Mouse (Mus musculus): ENCODE data around the gene 4930480E11Rik. TPM values are rescaled to one million over a fixed set of nuclear protein-coding genes. Genes with fewer than 3 reads are reported as not detected.
"Not testable (repeated sequence)": the region's sequence is repeated elsewhere in the genome, so short reads cannot be mapped to it uniquely, and the experiment has no call there.

The 4930480E11Rik gene
- not detected for polyA plus RNA-seq (2017; shearing (Covaris generic))

DNA sequence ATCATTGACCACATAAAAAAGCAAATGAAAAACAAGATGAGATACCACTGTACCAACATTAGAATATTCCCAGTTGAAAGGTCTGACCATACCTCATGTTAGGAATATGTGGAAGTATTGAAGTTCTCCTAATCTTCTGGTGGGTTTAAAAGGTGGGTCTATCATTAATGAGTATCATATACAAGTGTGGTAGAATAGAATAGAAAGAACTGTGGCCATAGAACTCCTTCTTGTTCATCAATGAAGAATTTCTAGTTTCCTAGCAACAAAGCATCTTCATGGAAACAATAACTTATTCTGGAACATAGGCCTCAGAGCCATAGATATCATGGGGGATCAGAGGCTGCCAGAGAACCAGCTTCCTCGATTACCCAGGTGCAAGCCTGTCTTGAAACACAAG is at the start of gene 4930480E11Rik:
TSS of gene 4930480E11Rik (plus strand) at position 301 of the 400 bp plus-strand sequence.
- no peak for ATAC-seq

DNA sequence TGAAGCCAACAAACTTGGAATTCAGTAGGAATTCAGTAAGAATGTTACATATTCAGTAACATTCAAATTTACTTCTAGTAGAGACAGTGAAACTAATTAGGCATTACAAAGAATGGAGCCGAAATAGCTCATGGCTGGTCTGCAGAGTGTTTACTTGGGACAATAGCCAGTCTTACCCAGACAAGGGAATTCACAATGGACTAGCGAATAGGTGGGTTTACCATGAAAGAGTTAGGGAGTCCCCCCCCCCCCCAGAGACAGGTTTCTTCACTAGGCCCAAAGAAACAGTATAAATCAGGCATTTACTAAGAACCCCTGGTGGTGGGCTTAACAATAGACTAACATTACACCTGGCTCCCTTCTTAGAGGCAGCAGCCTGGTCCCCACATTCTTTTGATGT is 33.9 kb downstream of the 4930480E11Rik start:
- ATAC-seq, result not testable (repeated sequence)

Other genes with a start within 250 kb of the 4930480E11Rik start
- not detected for gene Gm5938, start 244.2 kb upstream of the 4930480E11Rik start, polyA plus RNA-seq (2017; shearing (Covaris generic))
- not detected for gene Obp1b, start 182.9 kb upstream of the 4930480E11Rik start, polyA plus RNA-seq (2017; shearing (Covaris generic))
- gene Gm14743, start 123.7 kb upstream of the 4930480E11Rik start, polyA plus RNA-seq (2017; shearing (Covaris generic)), result not detected
- gene Prrg1, start 214.3 kb downstream of the 4930480E11Rik start, polyA plus RNA-seq (2017; shearing (Covaris generic)), result 1 to 10 TPM; 7.5 to 8.6 TPM